Mouse (Mus musculus) gonadal fat pad, adult 2 months (tissue): Measurements from ENCODE around the gene Adcy1. TPM values are rescaled to one million over a fixed set of nuclear protein-coding genes. Genes with fewer than 3 reads are reported as not detected.

ENCODE experiments used
- DNase-seq: peaks from one replicate; pipeline ENCODE4 v3.0.0-alpha.2; 2012; ENCODE audit warnings: low read depth
- polyA plus RNA-seq: library from polyadenylated mRNA; depleted of rRNA; stranded (reverse); fragments of >200 nt; gene quantifications from 2 replicates; pipeline ENCODE4 v1.2.3, GENCODE M21; 2012

Gene Adcy1
- polyA plus RNA-seq, 1 experiment, result 1.0 TPM

- DNase-seq, result no peak
Observed at GRCm38 (mm10) chr11:7136246-7136855, 73.1 kb downstream of the Adcy1 start.

- no peak for DNase-seq
Observed at GRCm38 (mm10) chr11:7138370-7138769, 75.1 kb downstream of the Adcy1 start.

- no peak for DNase-seq
Observed at GRCm38 (mm10) chr11:7140449-7140848, 77.2 kb downstream of the Adcy1 start.

GRCm38 (mm10) chr11:7142725-7143124 is 79.4 kb downstream of the Adcy1 start:
- DNase-seq, result peak; percentile 10

GRCm38 (mm10) chr11:7144369-7144768 is 81.1 kb downstream of the Adcy1 start:
- DNase-seq, result no peak

- no peak for DNase-seq
Observed at GRCm38 (mm10) chr11:7145221-7145620, 81.9 kb downstream of the Adcy1 start.

GRCm38 (mm10) chr11:7147536-7147935 is 84.2 kb downstream of the Adcy1 start:
- no peak for DNase-seq

GRCm38 (mm10) chr11:7147945-7148344 is 84.7 kb downstream of the Adcy1 start:
- DNase-seq, result no peak

GRCm38 (mm10) chr11:7149471-7149870 is 86.2 kb downstream of the Adcy1 start:
- DNase-seq, result no peak

GRCm38 (mm10) chr11:7150511-7150910 is 87.2 kb downstream of the Adcy1 start:
- no peak for DNase-seq

- DNase-seq, result no peak
Observed at GRCm38 (mm10) chr11:7152371-7152770, 89.1 kb downstream of the Adcy1 start.

GRCm38 (mm10) chr11:7153081-7153480 is 89.8 kb downstream of the Adcy1 start:
- DNase-seq, result no peak

- no peak for DNase-seq
Observed at GRCm38 (mm10) chr11:7156427-7156826, 93.1 kb downstream of the Adcy1 start.

GRCm38 (mm10) chr11:7158196-7158595 is 94.9 kb downstream of the Adcy1 start:
- DNase-seq, result no peak

GRCm38 (mm10) chr11:7160146-7160545 is 96.9 kb downstream of the Adcy1 start:
- no peak for DNase-seq

GRCm38 (mm10) chr11:7160637-7161101 is 97.4 kb downstream of the Adcy1 start:
- DNase-seq, result no peak

GRCm38 (mm10) chr11:7161502-7162174 is 98.3 kb downstream of the Adcy1 start:
- no peak for DNase-seq

GRCm38 (mm10) chr11:7164416-7164815 is 101.1 kb downstream of the Adcy1 start:
- no peak for DNase-seq

GRCm38 (mm10) chr11:7169645-7170044 is 106.4 kb downstream of the Adcy1 start:
- DNase-seq, result no peak

- no peak for DNase-seq
Observed at GRCm38 (mm10) chr11:7173664-7174063, 110.4 kb downstream of the Adcy1 start.

GRCm38 (mm10) chr11:7178724-7179123 is 115.4 kb downstream of the Adcy1 start:
- DNase-seq, result no peak

- DNase-seq, result no peak
Observed at GRCm38 (mm10) chr11:7179276-7179675, 116.0 kb downstream of the Adcy1 start.

- no peak for DNase-seq
Observed at GRCm38 (mm10) chr11:7182409-7183042, 119.2 kb downstream of the Adcy1 start.
